Mouse (Mus musculus) cerebellum, postnatal 14 days (tissue): ENCODE measurements at regions not wholly inside any gene's neighbourhood (a gene's known extent, or its start where the extent isn't known, plus 50 kb on each side); places are given as distances from the start of the nearest gene placed in this dataset.
"Not testable (repeated sequence)": the region's sequence is repeated elsewhere in the genome, so short reads cannot be mapped to it uniquely, and the experiment has no call there.

ENCODE experiments used
- DNase-seq, 2 experiments: peaks; one replicate each; pipeline ENCODE4 v3.0.0; 2021; ENCODE audit warnings: mixed read lengths in 2 of 2

- no peak for DNase-seq
Observed at GRCm38 (mm10) chr14:48607131-48607530, 66.5 kb downstream of the Otx2 start.

- DNase-seq: no peak
Observed at GRCm38 (mm10) chr14:48603490-48603889, 70.1 kb downstream of the Otx2 start.

DNA sequence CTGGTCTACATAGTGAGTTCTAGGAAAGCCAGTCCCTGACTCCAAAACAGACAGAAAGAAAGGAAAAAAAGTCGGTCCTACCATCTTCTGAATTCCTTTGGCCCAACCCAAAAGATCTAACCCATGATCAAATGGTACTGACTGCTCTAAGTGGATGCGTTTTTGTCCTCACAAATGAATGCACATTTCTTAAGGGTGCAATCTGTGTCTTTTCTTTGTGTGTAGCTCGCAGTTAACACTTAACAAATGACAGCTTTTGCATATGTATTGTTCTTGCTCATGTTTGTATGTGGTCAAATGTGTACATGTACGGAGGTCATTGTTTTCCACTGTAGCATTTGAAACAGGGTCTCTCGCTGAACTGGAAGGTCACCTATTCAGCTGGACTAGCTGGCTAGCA is 79.3 kb downstream of the Otx2 start:
- no peak for DNase-seq

- DNase-seq: no peak
Observed at GRCm38 (mm10) chr14:48593363-48593762, 80.3 kb downstream of the Otx2 start.

- no peak for DNase-seq
Observed at GRCm38 (mm10) chr14:48591483-48592230, 82.0 kb downstream of the Otx2 start.

DNA sequence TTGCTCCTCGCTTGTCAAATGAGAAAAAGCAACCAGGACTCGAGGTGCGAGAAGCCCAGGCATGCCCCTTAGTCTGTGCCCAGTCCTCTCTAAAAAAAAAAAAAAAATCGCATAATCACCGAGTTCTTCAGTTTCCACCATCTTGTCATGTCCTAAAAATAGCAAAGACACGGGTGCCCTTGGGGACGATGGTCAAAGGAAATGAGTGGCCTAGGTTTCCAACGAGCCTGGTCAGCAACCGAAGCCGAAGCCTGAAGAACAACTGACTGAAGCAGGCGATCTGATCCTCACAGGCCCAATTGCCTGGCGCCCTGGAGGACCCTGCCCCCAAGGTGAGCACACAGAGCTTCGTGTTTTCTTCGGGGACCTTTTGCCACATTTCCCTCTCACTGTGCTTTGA is 83.2 kb downstream of the Otx2 start:
- DNase-seq: no peak

GRCm38 (mm10) chr14:48589702-48590325 is 83.8 kb downstream of the Otx2 start:
- DNase-seq: no peak

GRCm38 (mm10) chr14:48585820-48586219 is 87.8 kb downstream of the Otx2 start:
- no peak for DNase-seq

DNA sequence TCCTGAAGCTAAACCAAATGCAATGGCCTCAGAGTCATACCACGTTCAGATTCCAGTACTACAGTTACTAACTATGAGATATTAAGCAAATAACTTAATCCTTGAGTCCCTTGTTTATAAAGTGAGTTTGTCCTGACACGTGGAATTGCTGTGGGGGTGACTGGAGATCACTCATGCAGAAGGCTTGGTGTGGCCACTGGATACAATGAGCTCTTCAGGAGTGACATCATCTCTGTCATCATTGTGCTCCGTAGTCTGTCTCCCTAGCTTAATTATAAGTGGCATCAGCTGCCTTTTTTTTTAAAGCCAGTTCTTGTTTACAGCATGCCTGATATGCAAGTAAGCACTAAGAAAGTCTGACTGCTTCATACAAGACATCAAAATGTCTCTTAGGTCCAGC is 89.0 kb downstream of the Otx2 start:
- DNase-seq: no peak

GRCm38 (mm10) chr14:48583516-48583915 is 90.1 kb downstream of the Otx2 start:
- DNase-seq: no peak

- DNase-seq: peak; percentile 24 to 45
Observed at GRCm38 (mm10) chr14:48582080-48582479, 91.5 kb downstream of the Otx2 start.

DNA sequence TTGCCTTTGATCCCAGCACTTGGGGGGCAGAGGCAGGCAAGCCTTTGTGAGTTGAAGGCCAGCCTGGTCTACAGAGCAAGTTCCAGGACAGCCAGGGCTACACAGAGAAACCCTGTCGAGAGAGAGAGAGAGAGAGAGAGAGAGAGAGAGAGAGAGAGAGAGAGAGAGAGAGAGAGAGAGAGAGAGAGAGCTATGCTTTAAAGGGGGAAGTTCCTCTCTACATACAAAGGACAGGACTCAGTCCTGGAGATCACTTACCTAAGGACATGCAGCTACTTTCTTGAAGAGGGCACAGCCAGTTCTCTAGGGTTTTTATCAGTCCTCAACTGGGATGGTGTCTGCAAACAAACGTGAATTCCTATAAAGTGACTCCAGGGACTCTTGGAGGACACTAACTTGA is 92.3 kb downstream of the Otx2 start:
- not testable (repeated sequence) for DNase-seq

- no peak for DNase-seq
Observed at GRCm38 (mm10) chr14:48580396-48580795, 93.2 kb downstream of the Otx2 start.

DNA sequence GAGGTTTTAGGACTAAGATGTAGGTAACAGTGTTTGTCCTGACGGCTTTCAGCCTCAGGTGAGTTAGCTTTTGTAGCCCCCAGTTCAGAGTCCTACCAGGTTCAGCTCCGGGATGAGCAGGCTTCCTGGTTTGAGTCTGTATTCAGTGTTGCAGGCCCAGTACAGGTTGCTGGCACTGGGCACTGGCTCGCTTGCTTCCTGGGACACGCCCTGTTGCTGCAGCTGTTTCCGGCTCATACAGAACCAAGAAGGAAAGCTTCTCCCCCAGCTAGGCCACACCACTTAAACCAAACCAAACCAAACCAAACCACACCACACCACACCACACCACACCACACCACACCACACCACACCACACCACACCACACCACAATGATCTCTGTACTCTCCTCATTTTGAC is 93.6 kb downstream of the Otx2 start:
- no peak for DNase-seq
